Mouse (Mus musculus) B cell, adult (primary cell): Measurements from ENCODE around the gene Olfr1135. TPM values are rescaled to one million over a fixed set of nuclear protein-coding genes. Genes with fewer than 3 reads are reported as not detected.

ENCODE experiments used
- total RNA-seq: library from RNA; stranded (reverse); gene quantifications from 4 replicates; pipeline ENCODE4 v1.2.4, GENCODE M21; 2023; ENCODE audit not compliant: inconsistent age

Olfr1135 gene
- not detected in 4 replicates for total RNA-seq

GRCm38 (mm10) chr2:87673564-87673963 is at the start of gene Olfr1135:
Gene Olfr1135, minus strand, starts transcription at chr2:87673664.

GRCm38 (mm10) chr2:87713079-87713478 is 39.6 kb upstream of the Olfr1135 start, which contains the start of gene Olfr1137:
Gene Olfr1137, minus strand, starts transcription at chr2:87713179.

GRCm38 (mm10) chr2:87693847-87694246 is 20.4 kb upstream of the Olfr1135 start, which contains the start of gene Olfr1136:
Gene Olfr1136, minus strand, starts transcription at chr2:87693947.

GRCm38 (mm10) chr2:87658360-87658759 is 15.1 kb downstream of the Olfr1135 start, which contains the start of gene Olfr1134:
Gene Olfr1134, minus strand, starts transcription at chr2:87658460.

GRCm38 (mm10) chr2:87647274-87647673 is 26.2 kb downstream of the Olfr1135 start, which contains the start of gene Olfr1133:
Gene Olfr1133, minus strand, starts transcription at chr2:87647374.

GRCm38 (mm10) chr2:87637435-87637834 is 36.0 kb downstream of the Olfr1135 start, which contains the start of gene Olfr1132:
Gene Olfr1132, minus strand, starts transcription at chr2:87637535.

GRCm38 (mm10) chr2:87626804-87627203 is 46.7 kb downstream of the Olfr1135 start, which contains the start of gene Olfr1131:
Gene Olfr1131, plus strand, starts transcription at chr2:87627104.

Other genes with a start within 250 kb of the Olfr1135 start
- not detected in 4 replicates for gene Olfr1124, start 243.4 kb downstream of the Olfr1135 start, total RNA-seq
- not detected in 4 replicates for gene Olfr1126, start 219.7 kb downstream of the Olfr1135 start, total RNA-seq
- gene Pramel7, start 176.6 kb downstream of the Olfr1135 start, total RNA-seq, result not detected in 4 replicates
- gene Pramel6, start 167.1 kb downstream of the Olfr1135 start, total RNA-seq, result not detected in 4 replicates
- gene Olfr153, start 141.9 kb downstream of the Olfr1135 start, total RNA-seq, result not detected in 4 replicates
- not detected in 4 replicates for gene Olfr1128, start 128.1 kb downstream of the Olfr1135 start, total RNA-seq
- not detected in 4 replicates for gene Olfr1129, start 99.8 kb downstream of the Olfr1135 start, total RNA-seq
- not detected in 4 replicates for gene Olfr1130, start 67.5 kb downstream of the Olfr1135 start, total RNA-seq
- not detected in 4 replicates for gene Olfr1131, start 46.6 kb downstream of the Olfr1135 start, total RNA-seq
- not detected in 4 replicates for gene Olfr1132, start 36.1 kb downstream of the Olfr1135 start, total RNA-seq
- gene Olfr1133, start 26.3 kb downstream of the Olfr1135 start, total RNA-seq, result not detected in 4 replicates
- not detected in 4 replicates for gene Olfr1134, start 15.2 kb downstream of the Olfr1135 start, total RNA-seq
- not detected in 4 replicates for gene Olfr1136, start 20.3 kb upstream of the Olfr1135 start, total RNA-seq
- not detected in 4 replicates for gene Olfr1137, start 39.5 kb upstream of the Olfr1135 start, total RNA-seq
- gene Olfr1138, start 66.3 kb upstream of the Olfr1135 start, total RNA-seq, result not detected in 4 replicates
- gene Olfr1140, start 70.1 kb upstream of the Olfr1135 start, total RNA-seq, result not detected in 4 replicates
- not detected in 4 replicates for gene Olfr1141, start 80.3 kb upstream of the Olfr1135 start, total RNA-seq
- not detected in 4 replicates for gene Olfr152, start 105.8 kb upstream of the Olfr1135 start, total RNA-seq
- gene Olfr1143, start 126.9 kb upstream of the Olfr1135 start, total RNA-seq, result not detected in 4 replicates
- not detected in 4 replicates for gene Olfr1145, start 136.2 kb upstream of the Olfr1135 start, total RNA-seq
- gene Olfr1148, start 156.9 kb upstream of the Olfr1135 start, total RNA-seq, result not detected in 4 replicates
- not detected in 4 replicates for gene Olfr1150-ps1, start 170.3 kb upstream of the Olfr1135 start, total RNA-seq
- gene Olfr1151, start 182.2 kb upstream of the Olfr1135 start, total RNA-seq, result not detected in 4 replicates
- not detected in 4 replicates for gene Olfr1152, start 192.8 kb upstream of the Olfr1135 start, total RNA-seq
- not detected in 4 replicates for gene Olfr1153, start 221.3 kb upstream of the Olfr1135 start, total RNA-seq
- gene Olfr1154, start 231.5 kb upstream of the Olfr1135 start, total RNA-seq, result not detected in 4 replicates